Mouse (Mus musculus) thymus, adult 2 months (tissue): ENCODE results near the gene Gm10382.

Experiments
- CTCF ChIP-seq: fragments of 200-500 bp; IDR thresholded peaks from 2 replicates; pipeline ENCODE4 v1.5.1; 2012; ENCODE audit warnings: mild to moderate bottlenecking, control low read depth, low read length, moderate library complexity, borderline replicate concordance; ENCODE audit not compliant: control insufficient read depth, poor library complexity, insufficient read depth; ENCODE audit errors: extremely low read depth
- POLR2A ChIP-seq: fragments of 200-500 bp; IDR thresholded peaks from 2 replicates; pipeline ENCODE4 v1.6.1; 2012; ENCODE audit warnings: mild to moderate bottlenecking, low read length, control low read depth, moderate library complexity; ENCODE audit not compliant: control insufficient read depth, poor library complexity, insufficient read depth; ENCODE audit errors: extremely low read depth

- no peak for TF ChIP-seq CTCF
- TF ChIP-seq POLR2A, result 0 out of 2 replicates have a peak, but pooled peaks have one; percentile 49
Measured at GRCm38 (mm10) chr5:125340547-125341262, 48.4 kb upstream of the Gm10382 start, which contains the start of gene Scarb1.
